Mouse (Mus musculus) macrophage (primary cell): ENCODE measurements around the gene Zhx3. TPM values are rescaled to one million over a fixed set of nuclear protein-coding genes. Genes with fewer than 3 reads are reported as not detected.

Source experiments
- H3K27ac ChIP-seq: fragments of 350-480 bp; formaldehyde crosslinking; 2 replicates; pipeline ENCODE4 v1.9.0; 2021
- H3K36me3 ChIP-seq: fragments of 350-480 bp; formaldehyde crosslinking; 2 replicates; pipeline ENCODE4 v1.9.0; 2021; ENCODE audit errors: inconsistent target
- H3K4me3 ChIP-seq: fragments of 350-480 bp; formaldehyde crosslinking; 2 replicates; pipeline ENCODE4 v1.9.0; 2021; ENCODE audit errors: inconsistent target
- H3K79me2 ChIP-seq: fragments of 350-480 bp; formaldehyde crosslinking; 2 replicates; pipeline ENCODE4 v1.9.0; 2021; ENCODE audit errors: inconsistent target
- WGBS: methylation state at CpG from one replicate; pipeline ENCODE4 v1.1.7; 2026; ENCODE audit warnings: inconsistent platforms; ENCODE audit not compliant: missing documents; 5-methylcytosine and 5-hydroxymethylcytosine counted together
- polyA plus RNA-seq: library from polyadenylated mRNA; stranded (reverse); fragments of 250-400 nt; gene quantifications from 3 replicates; pipeline ENCODE4 v1.2.4, GENCODE M21; 2018; ENCODE audit warnings: inconsistent platforms

Zhx3 gene
- polyA plus RNA-seq, 1 experiment from 2014 or later = 5.7 TPM

DNA sequence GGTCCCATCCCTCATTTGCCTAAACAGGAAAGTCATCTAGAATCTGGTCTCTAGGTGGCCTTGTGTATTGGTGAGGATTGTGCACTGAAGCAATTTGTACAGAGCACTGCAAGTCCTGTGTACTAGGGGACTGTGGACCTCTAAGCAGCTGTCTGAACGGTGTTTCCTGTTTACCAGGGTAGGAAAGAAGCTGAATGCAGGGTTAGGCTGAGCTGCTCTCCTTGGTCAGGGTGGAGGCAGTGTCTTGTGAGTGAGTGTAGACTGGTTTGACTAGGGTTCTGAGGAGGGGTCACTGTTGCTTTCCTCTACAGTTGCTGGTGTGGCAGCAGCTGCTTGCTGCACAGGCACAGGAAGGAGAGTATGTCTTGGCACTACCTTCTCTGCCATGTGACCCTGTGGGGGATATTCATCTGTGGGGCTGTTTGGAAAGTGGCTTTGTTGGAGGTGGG is 130.6 kb downstream of the Zhx3 start:
- no peaks in the 10 kb centered on the region for H3K79me2 ChIP-seq

DNA sequence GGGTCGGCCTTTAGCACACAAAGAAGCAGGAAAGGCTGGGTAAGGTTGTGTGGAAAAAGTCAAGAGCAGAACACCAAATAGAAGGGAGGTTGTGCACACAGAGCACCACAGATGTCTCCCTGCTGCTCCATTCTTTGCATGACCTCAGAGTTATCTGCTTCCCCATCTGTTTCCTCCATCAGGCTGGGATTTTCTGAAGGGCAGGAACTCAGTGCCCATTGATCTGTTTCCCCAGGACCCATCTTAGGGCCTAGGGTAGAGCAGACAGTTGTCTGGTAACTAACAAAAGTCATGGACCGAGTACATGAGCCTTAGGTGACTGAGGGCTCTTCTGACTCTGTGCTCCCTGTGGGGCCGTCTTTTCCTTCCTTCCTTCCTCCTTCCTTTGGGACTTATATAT is 131.2 kb downstream of the Zhx3 start:
- Histone ChIP-seq H3K27ac (no peak overlapping the region), H3K4me3 (no peak overlapping the region), H3K36me3 (no peaks in the 10 kb centered on the region), H3K79me2 (no peaks in the 10 kb centered on the region)
- WGBS = 20% methylated on average over 2 of the region's 3 CpGs

More for the DNA sequence above, 130.6 kb downstream of the Zhx3 start:
- no peak overlapping the region for H3K4me3 ChIP-seq
- H3K27ac ChIP-seq = no peak overlapping the region
- WGBS = 44% methylated on average over 1 of the region's 1 CpGs
- H3K36me3 ChIP-seq = no peaks in the 10 kb centered on the region

DNA sequence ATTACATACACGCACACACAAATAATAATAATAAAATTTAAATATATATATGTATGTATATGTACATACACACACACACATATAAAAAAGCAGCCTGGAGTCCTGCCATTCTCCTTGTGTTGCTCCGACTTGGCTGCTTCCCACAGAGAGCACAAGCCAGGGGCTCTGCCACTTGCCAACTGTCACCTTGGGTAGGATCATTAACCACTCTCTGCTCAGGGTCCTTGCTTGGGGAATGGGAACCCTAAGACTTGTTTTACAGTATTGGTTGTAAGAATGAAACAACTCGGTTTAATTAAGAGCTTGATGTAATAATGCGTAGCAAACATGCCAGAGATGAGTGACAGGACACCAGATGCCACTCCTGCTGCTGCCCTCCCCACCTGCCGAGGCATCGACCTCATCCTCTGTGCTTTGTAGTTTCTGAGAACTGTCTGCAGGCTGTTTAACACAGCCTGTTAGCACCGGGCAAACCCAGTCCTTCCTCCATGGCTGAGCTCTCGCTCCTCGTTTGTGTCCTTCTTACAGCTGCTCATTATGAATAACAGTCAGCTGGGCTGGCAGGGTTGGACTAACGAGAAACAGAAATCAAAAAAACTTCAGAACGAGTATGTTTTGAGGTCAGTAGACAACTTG is 132.2 kb downstream of the Zhx3 start:
- Histone ChIP-seq H3K4me3 (no peak overlapping the region), H3K79me2 (no peaks in the 10 kb centered on the region), H3K27ac (no peak overlapping the region), H3K36me3 (no peaks in the 10 kb centered on the region)
- WGBS = 61% methylated on average over 11 of the region's 11 CpGs

GRCm38 (mm10) chr2:160739647-160740356 is 133.0 kb downstream of the Zhx3 start:
- Histone ChIP-seq H3K36me3 (no peaks in the 10 kb centered on the region), H3K4me3 (no peak overlapping the region), H3K27ac (no peak overlapping the region), H3K79me2 (no peaks in the 10 kb centered on the region)
- 88% methylated on average over 2 of the region's 2 CpGs for WGBS

- WGBS = 84% methylated on average over 5 of the region's 5 CpGs
- no peak overlapping the region for H3K4me3 ChIP-seq
- no peaks in the 10 kb centered on the region for H3K36me3 ChIP-seq
- no peaks in the 10 kb centered on the region for H3K79me2 ChIP-seq
- no peak overlapping the region for H3K27ac ChIP-seq
These were observed 134.4 kb downstream of the Zhx3 start for GRCm38 (mm10) chr2:160738354-160738753.

DNA sequence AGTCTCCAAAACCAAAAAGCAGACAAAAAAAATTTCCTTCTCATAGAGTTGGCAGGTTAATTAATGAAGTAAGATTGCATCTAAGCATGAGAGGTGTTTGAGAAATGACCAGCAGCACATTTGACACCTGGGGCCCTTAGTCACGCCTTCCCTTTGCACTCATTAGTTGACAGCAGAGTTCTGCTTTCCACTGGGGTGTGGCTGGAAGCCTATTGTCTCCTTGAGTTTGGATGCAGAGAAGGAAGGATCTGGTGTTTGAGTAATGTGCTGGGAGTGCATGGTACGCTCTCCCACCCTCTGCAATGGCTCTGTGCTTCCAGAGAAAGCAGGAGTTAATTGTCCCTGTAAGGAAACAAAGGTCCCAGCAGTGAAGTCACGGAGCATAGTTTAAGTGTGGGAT is 136.3 kb downstream of the Zhx3 start:
- Histone ChIP-seq H3K4me3 (no peak overlapping the region), H3K79me2 (no peaks in the 10 kb centered on the region), H3K36me3 (no peaks in the 10 kb centered on the region), H3K27ac (no peak overlapping the region)
- WGBS = 100% methylated on average over 3 of the region's 3 CpGs

DNA sequence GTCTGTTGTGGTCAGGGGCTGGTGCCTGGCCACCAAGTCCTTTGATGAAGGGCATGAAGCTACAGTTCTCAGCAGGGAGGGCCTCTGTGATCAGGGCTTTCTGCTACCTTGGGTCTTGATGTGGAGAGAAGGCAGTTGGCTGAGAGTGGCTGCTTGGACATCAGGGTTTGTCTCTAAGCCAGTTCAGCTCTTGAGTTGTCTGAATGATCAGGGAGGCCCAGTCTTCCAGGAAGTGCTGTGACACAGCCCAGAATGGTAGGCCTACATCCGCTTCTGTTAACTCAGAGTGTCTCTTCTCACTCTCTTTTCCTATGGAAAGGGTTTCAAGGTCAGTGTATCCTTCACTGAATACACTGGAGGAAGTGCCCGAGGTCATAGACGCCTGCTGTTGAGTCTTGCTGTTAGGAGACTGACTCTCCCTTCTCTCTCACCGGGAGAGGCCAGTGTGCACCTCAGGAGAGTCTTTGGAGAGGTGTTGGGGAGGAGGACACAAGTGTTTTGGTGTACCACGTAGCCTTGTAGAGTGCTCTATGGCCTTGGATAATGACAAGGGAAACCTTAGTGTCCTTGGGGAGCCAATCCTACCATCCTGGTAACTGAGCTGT is 137.0 kb downstream of the Zhx3 start:
- Histone ChIP-seq H3K27ac (no peak overlapping the region), H3K4me3 (no peak overlapping the region), H3K36me3 (no peaks in the 10 kb centered on the region), H3K79me2 (no peaks in the 10 kb centered on the region)
- WGBS = 92% methylated on average over 5 of the region's 5 CpGs

DNA sequence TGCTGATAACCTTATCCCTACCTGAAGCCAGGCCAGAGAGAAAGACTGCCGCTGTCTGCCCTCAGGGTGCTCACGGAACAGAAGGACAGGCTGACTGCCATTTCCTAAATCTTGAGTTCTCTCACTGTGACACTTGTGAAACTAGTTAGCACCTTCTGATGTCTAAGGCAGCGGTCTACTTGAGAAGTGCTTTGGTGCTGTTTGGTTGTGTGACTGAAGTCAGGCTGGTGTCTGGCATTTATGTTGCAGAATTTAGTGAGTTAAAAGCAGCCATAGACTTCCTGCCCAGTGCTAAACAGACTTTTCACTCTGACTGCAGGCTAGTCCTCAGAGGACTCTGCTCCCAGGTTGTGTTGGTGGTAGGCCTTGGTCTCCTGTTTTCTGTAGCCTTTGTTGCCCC is 138.5 kb downstream of the Zhx3 start:
- WGBS = 100% methylated on average over 3 of the region's 3 CpGs
- Histone ChIP-seq H3K27ac (no peak overlapping the region), H3K4me3 (no peak overlapping the region), H3K79me2 (no peaks in the 10 kb centered on the region), H3K36me3 (no peaks in the 10 kb centered on the region)

GRCm38 (mm10) chr2:160733131-160733531 is 139.7 kb downstream of the Zhx3 start:
- no peaks in the 10 kb centered on the region for H3K79me2 ChIP-seq
- H3K36me3 ChIP-seq = no peaks in the 10 kb centered on the region
- no peak overlapping the region for H3K4me3 ChIP-seq
- WGBS = 51% methylated on average over 6 of the region's 7 CpGs
- H3K27ac ChIP-seq = no peak overlapping the region

GRCm38 (mm10) chr2:160732420-160732995 is 140.3 kb downstream of the Zhx3 start:
- Histone ChIP-seq H3K36me3 (no peaks in the 10 kb centered on the region), H3K4me3 (peak overlapping the region; percentile 15; the same call in 1 of the 2 replicates), H3K79me2 (no peaks in the 10 kb centered on the region), H3K27ac (no peak overlapping the region)
- 45% methylated on average over 9 of the region's 9 CpGs for WGBS

DNA sequence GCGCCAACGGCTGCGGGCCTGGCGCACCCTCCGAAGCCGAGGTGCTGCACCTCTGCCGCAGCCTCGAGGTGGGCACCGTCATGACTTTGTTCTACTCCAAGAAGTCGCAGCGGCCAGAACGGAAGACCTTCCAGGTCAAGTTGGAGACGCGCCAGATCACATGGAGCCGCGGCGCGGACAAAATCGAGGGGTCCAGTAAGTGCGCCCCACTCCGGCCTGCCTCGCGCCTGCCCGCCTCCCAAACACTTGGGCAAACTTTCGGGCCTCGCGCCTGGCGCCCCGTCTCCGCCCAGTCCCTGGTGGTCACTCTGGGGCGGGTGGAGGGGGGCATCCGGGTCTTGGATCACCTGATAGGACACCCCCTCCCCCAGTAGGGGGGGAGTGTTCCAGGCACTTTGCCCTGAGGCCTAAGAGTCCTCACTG is 140.9 kb downstream of the Zhx3 start:
- Histone ChIP-seq H3K4me3 (peak overlapping the region; percentile 15; the same call in 1 of the 2 replicates), H3K27ac (no peak overlapping the region), H3K79me2 (no peaks in the 10 kb centered on the region), H3K36me3 (no peaks in the 10 kb centered on the region)
- 1% methylated on average over 32 of the region's 32 CpGs for WGBS

GRCm38 (mm10) chr2:160731117-160731838 is 141.5 kb downstream of the Zhx3 start, which contains the start of gene Plcg1:
Gene Plcg1, plus strand, starts transcription at chr2:160731300.
- Histone ChIP-seq H3K36me3 (no peaks in the 10 kb centered on the region), H3K79me2 (no peaks in the 10 kb centered on the region), H3K27ac (no peak within 1 kb of the TSS), H3K4me3 (peak within 1 kb of the TSS; percentile 15; the same call in 1 of the 2 replicates)
- WGBS = under 1% methylated on average over 85 of the region's 99 CpGs

DNA sequence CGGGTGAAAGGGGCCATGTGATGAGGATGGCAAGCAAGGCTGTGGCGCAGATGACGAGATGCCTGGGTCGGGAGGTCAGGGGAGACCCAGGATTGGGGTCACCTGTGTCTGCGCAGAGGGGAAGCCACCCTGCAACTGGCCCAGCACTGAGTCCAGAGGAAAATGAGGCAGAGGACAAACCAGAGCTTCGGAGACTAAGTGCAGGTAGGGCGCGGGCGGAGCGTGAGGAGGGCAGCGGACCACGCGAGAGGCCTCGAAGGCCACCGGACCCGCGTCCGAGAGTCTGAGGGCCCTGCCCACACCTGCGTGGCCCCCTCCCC is 142.0 kb downstream of the Zhx3 start:
- Histone ChIP-seq H3K27ac (no peak overlapping the region), H3K79me2 (no peaks in the 10 kb centered on the region), H3K36me3 (no peaks in the 10 kb centered on the region), H3K4me3 (no peak overlapping the region)
- 9% methylated on average over 19 of the region's 19 CpGs for WGBS
